Comparison of ENCODE assay signal across 8 mouse cellular contexts in the genomic region with DNA sequence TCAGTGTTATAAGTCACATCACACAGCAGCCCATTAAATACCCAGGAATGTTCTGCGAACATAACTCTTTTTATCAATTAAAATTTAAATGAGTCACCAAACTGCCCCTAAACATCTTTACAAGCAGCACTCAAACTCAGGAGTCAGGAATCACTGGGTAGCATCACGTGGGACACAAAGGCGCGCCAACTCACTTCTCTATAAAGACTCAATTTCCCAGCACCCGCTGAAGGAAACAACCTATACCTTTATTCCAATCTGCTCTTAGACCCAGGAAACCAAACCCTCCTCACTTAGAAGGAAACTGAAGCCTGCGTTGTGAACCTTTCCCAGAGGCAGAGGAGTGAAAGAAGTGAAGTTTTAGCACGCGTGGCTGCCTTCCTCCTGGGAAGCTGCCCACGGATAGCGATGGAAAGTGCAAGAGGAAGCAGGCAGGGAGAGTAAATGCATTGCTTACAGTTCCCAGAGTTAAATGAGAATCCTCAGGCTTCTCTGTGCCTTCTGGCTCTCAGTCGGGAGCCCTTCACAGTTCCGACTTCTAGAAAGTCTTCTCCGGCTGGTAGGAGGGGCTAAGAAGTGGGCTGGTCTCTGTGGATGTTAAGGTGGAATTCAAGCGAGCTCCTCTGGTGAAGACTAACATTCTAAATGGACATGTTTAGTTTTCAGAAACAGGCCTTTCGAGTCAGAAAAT. TPM values are rescaled to one million over a fixed set of nuclear protein-coding genes. Genes with fewer than 3 reads are reported as not detected.
DNase-seq lines count a peak whose midpoint lies in the region; ATAC-seq and TF ChIP-seq lines count a peak whose summit lies in the region.

A gene (minus strand): TSS at position 557 of the 691 bp plus-strand sequence.

- H3K36me3 ChIP-seq in CH12.LX (replicated peaks in 1 of 2; ENCODE audit: control insufficient read depth in 1 of 2, insufficient read depth in 1 of 2, low read length in 1 of 2), result no peaks in the 10 kb centered on the region
- no peaks in the 10 kb centered on the region for H3K36me3 ChIP-seq in hindbrain, embryonic 10.5 days

- H3K27me3 ChIP-seq in CH12.LX (replicated peaks), result no peaks in the 10 kb centered on the region
- H3K27me3 ChIP-seq in hindbrain, embryonic 10.5 days (ENCODE audit: insufficient read depth, poor library complexity, severe bottlenecking), result no peaks in the 10 kb centered on the region

- H3K4me3 ChIP-seq in CH12.LX (replicated peaks in 1 of 3; ENCODE audit: low read depth in 2 of 3, low read length in 2 of 3, poor library complexity in 1 of 3), result peak within 1 kb of the TSS; percentile 51 to 71 (median 57)
- peak within 1 kb of the TSS; percentile 43 for H3K4me3 ChIP-seq in hindbrain, embryonic 10.5 days

- peak within 1 kb of the TSS; percentile 74 for H3K4me2 ChIP-seq in CH12.LX (ENCODE audit: insufficient read depth, low read depth, poor library complexity, severe bottlenecking)

- in situ Hi-C loops in CH12.LX (cut with MboI; ENCODE audit: low pct_ligation_motif_present, low pct_unique_long_range_greater_than_20kb, low sequenced_read_pairs), result no loop called here

- H3K9ac ChIP-seq in CH12.LX (ENCODE audit: insufficient read depth, low read depth), result peak within 1 kb of the TSS; percentile 90

- no peak for TF ChIP-seq RAD21 in CH12.LX (IDR thresholded peaks at IDR 0.05; ENCODE audit: low read depth, low read length)

- no peak for TF ChIP-seq CTCF in CH12.LX (conservative IDR thresholded peaks at IDR 0.05 in 1 of 2, IDR thresholded peaks at IDR 0.05 in 1 of 2; ENCODE audit: low read depth in 2 of 2, low read length in 2 of 2)

- DNase-seq in CH12.LX (ENCODE audit: extremely low read depth), result peak; percentile 29
- DNase-seq in brain, adult 2 months (ENCODE audit: low read depth, low spot score), result peak; percentile 47
- DNase-seq in forelimb bud, embryonic 11.5 days (ENCODE audit: low read depth, low spot score), result peak; percentile 40
- DNase-seq in hindbrain, embryonic 10.5 days (ENCODE audit: low spot score), result peak; percentile 14
- DNase-seq in left cerebral cortex, postnatal 25 days (ENCODE audit: low spot score in 2 of 2), result peak; percentile 24 to 54
- DNase-seq in right cerebral cortex, postnatal 25 days, result peak; percentile 8
- DNase-seq in cerebellum, adult 9-10 months, result no peak

- 25% methylated on average over 15 of the region's 15 CpGs for WGBS in hindbrain, embryonic 10.5 days

- ATAC-seq in megakaryocyte progenitor cell, adult 5-6 weeks (replicated peaks; ENCODE audit: poor library complexity), result peak; percentile 76

- peak; percentile 26; the same call in 1 of the 2 replicates for TF ChIP-seq EP300 in CH12.LX (IDR thresholded peaks at IDR 0.05; ENCODE audit: low read length)

- intact Hi-C loops in left cerebral cortex, postnatal 25 days (cut with DNase I), result loop anchor here (5.0 kb wide), 1 partner anchor 99 kb away; no protein-coding TSS in a partner anchor

- H3K4me1 ChIP-seq in CH12.LX (ENCODE audit: control insufficient read depth in 1 of 2, insufficient read depth in 2 of 2), result no peaks in the 10 kb centered on the region
- peaks cover 5% of the 10 kb centered on the region; the same call in 1 of the 2 replicates for H3K4me1 ChIP-seq in hindbrain, embryonic 10.5 days (replicated peaks)

- peak; percentile 64 for TF ChIP-seq POLR2A in CH12.LX (IDR thresholded peaks at IDR 0.05; ENCODE audit: low read depth, low read length)

- peak within 1 kb of the TSS; percentile 70 for H3K27ac ChIP-seq in CH12.LX (ENCODE audit: insufficient read depth, low read depth)
- peak within 1 kb of the TSS; percentile 72 for H3K27ac ChIP-seq in hindbrain, embryonic 10.5 days

- H3K9me3 ChIP-seq in CH12.LX (replicated peaks; ENCODE audit: low read length), result no peaks in the 10 kb centered on the region
- no peaks in the 10 kb centered on the region for H3K9me3 ChIP-seq in hindbrain, embryonic 10.5 days

- H3K79me2 ChIP-seq in CH12.LX (replicated peaks; ENCODE audit: control insufficient read depth, extremely low read depth, insufficient read depth, poor library complexity, severe bottlenecking), result peaks cover 10% of the 10 kb centered on the region

- dilution Hi-C loops in CH12.LX (cut with MboI; ENCODE audit: extremely low pct_ligation_motif_present, extremely low pct_unique_long_range_greater_than_20kb, low sequenced_read_pairs), result no loop called here

TF ChIP-seq in CH12.LX, 34 proteins besides CTCF, POLR2A, EP300 and RAD21:
- TF ChIP-seq KAT2A (IDR thresholded peaks at IDR 0.05; ENCODE audit: insufficient replicate concordance, low read length) (0 out of 2 replicates have a peak, but pooled peaks have one; percentile 17), JUND (conservative IDR thresholded peaks at IDR 0.05; ENCODE audit: low read depth, low read length) (no peak), POLR2AphosphoS2 (IDR thresholded peaks at IDR 0.05; ENCODE audit: low read depth, low read length) (no peak), IRF4 (IDR thresholded peaks at IDR 0.05; ENCODE audit: low read depth, low read length) (no peak), MEF2A (IDR thresholded peaks at IDR 0.05; ENCODE audit: borderline replicate concordance, low read depth, low read length) (no peak), ZC3H11A (IDR thresholded peaks at IDR 0.05; ENCODE audit: low read depth, low read length) (no peak), ETS1 (conservative IDR thresholded peaks at IDR 0.05; ENCODE audit: low read depth, low read length) (no peak), MAFK (IDR thresholded peaks at IDR 0.05; ENCODE audit: insufficient replicate concordance, low read length) (no peak), SMC3 (IDR thresholded peaks at IDR 0.05; ENCODE audit: low read depth, low read length) (no peak), BHLHE40 (IDR thresholded peaks at IDR 0.05; ENCODE audit: low read depth, low read length) (0 out of 2 replicates have a peak, but pooled peaks have one; percentile 31), ZMIZ1 (IDR thresholded peaks at IDR 0.05; ENCODE audit: low read depth, low read length) (no peak), CHD2 (IDR thresholded peaks at IDR 0.05; ENCODE audit: low read length) (no peak), RCOR1 (conservative IDR thresholded peaks at IDR 0.05; ENCODE audit: low read depth, low read length) (no peak), SIN3A (IDR thresholded peaks at IDR 0.05; ENCODE audit: low read length) (peak; percentile 69; the same call in 1 of the 2 replicates), NRF1 (IDR thresholded peaks at IDR 0.05; ENCODE audit: low read depth, low read length) (no peak), E2F4 (IDR thresholded peaks at IDR 0.05; ENCODE audit: insufficient replicate concordance, low read depth, low read length) (0 out of 2 replicates have a peak, but pooled peaks have one; percentile 77), UBTF (IDR thresholded peaks at IDR 0.05; ENCODE audit: low read depth, low read length) (no peak), MAZ (IDR thresholded peaks at IDR 0.05; ENCODE audit: low read depth, low read length) (no peak), USF1 (IDR thresholded peaks at IDR 0.05; ENCODE audit: low read depth, low read length) (peak; percentile 72), HCFC1 (IDR thresholded peaks at IDR 0.05; ENCODE audit: low read depth, low read length) (no peak), GABPA (IDR thresholded peaks at IDR 0.05; ENCODE audit: insufficient replicate concordance, low read depth, low read length) (no peak), ZNF384 (IDR thresholded peaks at IDR 0.05; ENCODE audit: low read depth, low read length) (no peak), TCF12 (IDR thresholded peaks at IDR 0.05; ENCODE audit: low read depth, low read length) (no peak), MYC (IDR thresholded peaks at IDR 0.05; ENCODE audit: low read depth, low read length) (0 out of 2 replicates have a peak, but pooled peaks have one; percentile 36), CHD1 (IDR thresholded peaks at IDR 0.05; ENCODE audit: low read depth, low read length) (no peak; the same call in 1 of the 2 replicates), USF2 (conservative IDR thresholded peaks at IDR 0.05; ENCODE audit: low read depth, low read length) (peak; percentile 62), PAX5 (IDR thresholded peaks at IDR 0.05; ENCODE audit: low read length) (no peak), ZKSCAN1 (IDR thresholded peaks at IDR 0.05; ENCODE audit: borderline replicate concordance, low read depth, low read length) (no peak), MXI1 (IDR thresholded peaks at IDR 0.05; ENCODE audit: low read depth, low read length) (peak; percentile 70), MAX (IDR thresholded peaks at IDR 0.05; ENCODE audit: low read length) (peak; percentile 65; the same call in 1 of the 2 replicates)

RNA-seq across cellular contexts. Expression of the gene that starts here (rescaled TPM):
- total RNA-seq in CH12.LX (2012; rRNA removed), result 13.8 and 15.6 TPM in 2 replicates
- 3.2 and 5.0 TPM in 2 replicates for total RNA-seq in CH12.LX (2014; rRNA removed)
- 3.5 and 4.2 TPM in 2 replicates for polyA plus RNA-seq in CH12.LX (2012; ENCODE audit: insufficient read length, low read depth)
- polyA plus RNA-seq in hindbrain, embryonic 10.5 days (2016; fragmentation: Nextera tagmentation; extraction: Ambion mirVana), result 6.6 and 7.5 TPM in 2 replicates
- 1 to 10 TPM; 2.5 to 3.5 TPM for total RNA-seq in left cerebral cortex, postnatal 25 days (2021)
- 34.4 and 39.1 TPM in 2 replicates for total RNA-seq in megakaryocyte progenitor cell, adult 5-6 weeks (2015)
- total RNA-seq in megakaryocyte progenitor cell, adult 5-6 weeks (2017), result 75.3 and 110 TPM in 2 replicates
